Mouse (Mus musculus) kidney, embryonic 16.5 days (tissue): Measurements from ENCODE around the gene Idh2. TPM values are rescaled to one million over a fixed set of nuclear protein-coding genes. Genes with fewer than 3 reads are reported as not detected.

Source experiments
- polyA plus RNA-seq: library from polyadenylated mRNA; unstranded; fragments of >200 nt; fragmentation: Nextera tagmentation; extraction: Ambion mirVana; gene quantifications from 2 replicates; pipeline ENCODE4 v1.2.1, GENCODE M21; 2015

Gene Idh2
- polyA plus RNA-seq, 1 experiment from 2014 or later, result 850 TPM

Other genes starting within 250 kb of the Idh2 start
- gene Ap3s2, start 194.7 kb downstream of the Idh2 start, polyA plus RNA-seq, result 32.1 and 36.5 TPM in 2 replicates
- 33.8 and 35.7 TPM in 2 replicates for gene Arpin, start 180.0 kb downstream of the Idh2 start, polyA plus RNA-seq
- gene Zfp710, start 90.6 kb downstream of the Idh2 start, polyA plus RNA-seq, result 22.6 and 24.7 TPM in 2 replicates
- 17.7 and 23.7 TPM in 2 replicates for gene Sema4b, start 71.4 kb upstream of the Idh2 start, polyA plus RNA-seq
- 131 and 144 TPM in 2 replicates for gene Cib1, start 117.4 kb upstream of the Idh2 start, polyA plus RNA-seq
- gene Gdpgp1, start 117.5 kb upstream of the Idh2 start, polyA plus RNA-seq, result 3.5 and 4.0 TPM in 2 replicates
- 0.87 and 1.4 TPM in 2 replicates for gene Ttll13, start 131.0 kb upstream of the Idh2 start, polyA plus RNA-seq
- 51.7 and 51.9 TPM in 2 replicates for gene Ngrn, start 145.8 kb upstream of the Idh2 start, polyA plus RNA-seq
- 11.4 and 17.0 TPM in 2 replicates for gene Vps33b, start 154.3 kb upstream of the Idh2 start, polyA plus RNA-seq
- 146 and 151 TPM in 2 replicates for gene Prc1, start 179.1 kb upstream of the Idh2 start, polyA plus RNA-seq
- gene Rccd1, start 209.1 kb upstream of the Idh2 start, polyA plus RNA-seq, result 7.8 and 11.6 TPM in 2 replicates
- gene Unc45a, start 225.6 kb upstream of the Idh2 start, polyA plus RNA-seq, result 46.5 and 48.2 TPM in 2 replicates
- gene Hddc3, start 227.7 kb upstream of the Idh2 start, polyA plus RNA-seq, result 22.6 and 23.8 TPM in 2 replicates